Mouse (Mus musculus) bone marrow macrophage, adult 2 months (primary cell): ENCODE results near the gene Hnrnpa3.

ENCODE experiments used
- CTCF ChIP-seq: IDR thresholded peaks from 2 replicates; pipeline ENCODE4 v1.5.1; 2012; ENCODE audit warnings: low read depth, mild to moderate bottlenecking, low read length, moderate library complexity
- POLR2A ChIP-seq: IDR thresholded peaks from 2 replicates; pipeline ENCODE4 v1.6.1; 2012; ENCODE audit warnings: mild to moderate bottlenecking, low read depth, low read length, borderline replicate concordance

DNA sequence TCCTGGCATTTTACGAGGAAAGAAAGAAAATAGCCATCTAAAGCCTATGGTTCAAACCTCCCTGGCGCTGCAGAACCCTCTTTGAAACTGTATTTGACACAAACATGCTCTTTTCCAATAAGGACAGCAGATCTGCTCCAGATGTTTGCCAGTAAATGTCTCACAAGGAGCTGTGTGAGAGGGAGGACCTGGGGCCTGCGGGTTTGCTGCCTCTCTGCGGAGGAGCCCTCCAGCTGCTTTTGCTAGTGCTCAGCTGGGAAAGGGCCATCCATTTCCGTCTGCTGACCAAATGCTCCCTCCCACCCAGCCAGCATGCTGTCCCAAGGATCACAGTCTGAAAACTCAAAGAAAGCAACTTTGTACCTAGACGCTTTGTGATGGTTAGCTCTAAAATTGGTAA is 40.3 kb upstream of the Hnrnpa3 start:
- no peak for TF ChIP-seq POLR2A
- no peak for TF ChIP-seq CTCF
